Mouse (Mus musculus): ENCODE results near the gene Olfr724.
"Not testable (repeated sequence)": the region's sequence is repeated elsewhere in the genome, so short reads cannot be mapped to it uniquely, and the experiment has no call there.

DNA sequence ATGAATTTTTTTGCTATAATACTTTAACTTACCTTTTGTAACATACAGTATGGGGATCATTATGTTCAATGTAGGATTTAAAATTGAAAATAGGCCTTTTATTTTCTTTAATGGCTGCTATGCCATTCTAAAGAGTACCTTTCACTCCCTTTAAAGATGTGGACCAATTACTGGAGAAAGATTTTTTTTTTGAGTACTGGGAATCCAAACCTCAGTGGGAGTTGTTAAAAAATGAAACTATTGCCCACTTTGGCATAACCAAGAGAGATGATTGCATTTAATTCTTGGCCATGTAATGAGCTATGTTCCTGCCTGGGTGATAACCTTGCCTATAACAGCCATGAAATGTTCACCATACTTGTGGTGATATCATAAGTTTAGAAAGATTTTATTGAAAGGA lies 31.4 kb downstream of the Olfr724 start, which contains the start of gene Olfr723:
- TF ChIP-seq GATA1 (IDR thresholded peaks at IDR 0.05; ENCODE audit: borderline replicate concordance, low read length); FLI1 (IDR thresholded peaks at IDR 0.05; ENCODE audit: low read length): not testable (repeated sequence)
